Mouse (Mus musculus): ENCODE results near the gene Kank2.

DNA sequence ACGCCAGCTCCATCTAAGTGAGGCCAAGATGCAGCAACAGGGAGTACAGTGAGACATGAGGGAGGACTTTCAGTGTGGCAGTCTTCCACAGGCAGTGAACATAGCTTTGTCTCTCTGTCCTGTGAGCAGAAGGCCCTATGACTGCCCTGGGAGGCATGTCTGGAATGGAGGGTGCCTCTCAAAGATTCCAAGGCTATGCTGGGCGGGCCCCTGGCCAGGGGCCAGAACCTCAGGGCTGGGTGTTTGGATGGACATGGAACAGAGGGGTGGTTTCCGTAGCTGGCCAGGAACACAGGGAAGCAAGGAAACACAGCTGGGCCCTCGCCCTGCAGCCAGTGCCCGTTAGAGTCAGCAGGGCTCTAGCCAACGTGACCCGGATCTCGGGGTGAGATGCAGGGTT lies 6.7 kb downstream of the Kank2 start:
- no peak for TF ChIP-seq CTCF (IDR thresholded peaks at IDR 0.05; ENCODE audit: low read depth)
- TF ChIP-seq EP300 (optimal IDR thresholded peaks at IDR 0.05), result no peak
